25 mouse cellular contexts compared by ENCODE assay signal in the genomic region with DNA sequence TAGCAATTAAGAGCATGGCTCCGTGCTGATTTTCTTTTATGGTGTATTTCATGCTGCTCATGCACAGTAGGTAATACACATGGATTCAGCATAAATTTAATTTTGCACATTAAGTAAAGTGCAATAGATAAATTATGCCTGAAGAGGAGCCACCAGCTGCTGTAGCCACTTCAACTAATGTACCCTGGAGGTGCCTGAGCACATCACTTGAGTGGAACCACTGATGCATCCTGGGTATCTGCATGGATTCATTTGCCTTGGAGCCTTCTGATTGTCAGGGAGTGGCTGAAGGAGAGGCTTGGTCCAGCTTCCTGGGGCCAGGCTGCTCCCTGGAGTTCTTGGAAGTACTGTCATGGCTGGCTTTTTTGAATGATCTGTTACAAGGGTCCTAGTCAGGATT.
DNase-seq lines count a peak whose midpoint lies in the region; ATAC-seq and TF ChIP-seq lines count a peak whose summit lies in the region.
"Had no signal": no experiment of that assay in that cellular context is flagged by ENCODE, and none has a peak within 500 bp of the region (broad histone marks: within the 10 kb centered on the region; RNA-seq: fewer than 3 reads in every experiment).

No protein-coding gene starts in this region.

- no peaks in the 10 kb centered on the region for H3K27me3 ChIP-seq in limb, embryonic 11.5 days (ENCODE audit: control insufficient read depth, insufficient read depth, low read length)
- H3K27me3 ChIP-seq in limb, embryonic 10.5 days (ENCODE audit: low read depth, poor library complexity, severe bottlenecking) = no peaks in the 10 kb centered on the region
- H3K27me3 ChIP-seq in neural tube, embryonic 13.5 days = no peaks in the 10 kb centered on the region
- no peaks in the 10 kb centered on the region for H3K27me3 ChIP-seq in kidney, embryonic 15.5 days
- H3K27me3 ChIP-seq: embryonic facial prominence, embryonic 12.5 days; embryonic facial prominence, embryonic 15.5 days; heart, embryonic 12.5 days; heart, embryonic 15.5 days; hindbrain, embryonic 13.5 days had no signal

- no peak overlapping the region for H3K4me2 ChIP-seq in limb, embryonic 11.5 days (ENCODE audit: low read depth, severe bottlenecking)
- H3K4me2 ChIP-seq in neural tube, embryonic 13.5 days = no peak overlapping the region
- no peak overlapping the region for H3K4me2 ChIP-seq in kidney, embryonic 15.5 days
- H3K4me2 ChIP-seq: embryonic facial prominence, embryonic 12.5 days; embryonic facial prominence, embryonic 15.5 days; heart, embryonic 12.5 days; heart, embryonic 15.5 days; hindbrain, embryonic 13.5 days had no signal

- DNase-seq in limb, embryonic 11.5 days (ENCODE audit: low spot score) = peak; percentile 16
- no peak for DNase-seq in limb, embryonic 10.5 days (ENCODE audit: low spot score)
- DNase-seq in neural tube, embryonic 10.5 days (ENCODE audit: extremely low spot score, low spot score) = no peak
- DNase-seq in brain, embryonic 14.5 days (ENCODE audit: low read depth) = peak; percentile 30
- DNase-seq: adrenal gland, postnatal 10 days; adrenal gland, postnatal 36 days; cerebellum, adult 11 months; cerebellum, adult 2 months; cerebellum, adult 9-11 months; cerebellum, postnatal 25 days; gastrocnemius, postnatal 25 days; heart, adult 18-20 months; heart, postnatal 10 days; heart, postnatal 36 days had no signal

- no peak overlapping the region for H3K27ac ChIP-seq in limb, embryonic 11.5 days (replicated peaks; ENCODE audit: low read depth, low read length)
- no peak overlapping the region for H3K27ac ChIP-seq in limb, embryonic 10.5 days
- H3K27ac ChIP-seq in neural tube, embryonic 13.5 days (replicated peaks) = no peak overlapping the region
- H3K27ac ChIP-seq in kidney, embryonic 15.5 days = no peak overlapping the region
- H3K27ac ChIP-seq: embryonic facial prominence, embryonic 12.5 days; embryonic facial prominence, embryonic 15.5 days; heart, embryonic 15.5 days; hindbrain, embryonic 10.5 days; hindbrain, embryonic 13.5 days had no signal

- WGBS in limb, embryonic 11.5 days = 87% methylated on average over 1 of the region's 1 CpGs
- 89% methylated on average over 1 of the region's 1 CpGs for WGBS in limb, embryonic 10.5 days
- WGBS in neural tube, embryonic 13.5 days = 52% methylated on average over 1 of the region's 1 CpGs
- 95% methylated on average over 1 of the region's 1 CpGs for WGBS in kidney, embryonic 15.5 days

- TF ChIP-seq POLR2A in brain, embryonic 14.5 days (IDR thresholded peaks at IDR 0.05; ENCODE audit: borderline replicate concordance, extremely low read depth, insufficient read depth, insufficient read length, poor library complexity, severe bottlenecking) = no peak

- TF ChIP-seq CTCF in brain, embryonic 14.5 days (IDR thresholded peaks at IDR 0.05; ENCODE audit: borderline replicate concordance, extremely low read depth, insufficient read depth, insufficient read length) = no peak

- H3K9ac ChIP-seq in limb, embryonic 11.5 days (ENCODE audit: low read length) = no peak overlapping the region
- H3K9ac ChIP-seq in neural tube, embryonic 13.5 days = no peak overlapping the region
- H3K9ac ChIP-seq in kidney, embryonic 15.5 days = no peak overlapping the region
- H3K9ac ChIP-seq: embryonic facial prominence, embryonic 12.5 days; embryonic facial prominence, embryonic 15.5 days; heart, embryonic 12.5 days; heart, embryonic 15.5 days; hindbrain, embryonic 13.5 days had no signal

- no peaks in the 10 kb centered on the region for H3K9me3 ChIP-seq in limb, embryonic 11.5 days (ENCODE audit: control insufficient read depth, low read length)
- H3K9me3 ChIP-seq in limb, embryonic 10.5 days (replicated peaks) = no peaks in the 10 kb centered on the region
- peaks cover 3% of the 10 kb centered on the region; the same call in 1 of the 2 replicates for H3K9me3 ChIP-seq in neural tube, embryonic 13.5 days
- H3K9me3 ChIP-seq in kidney, embryonic 15.5 days (replicated peaks) = no peaks in the 10 kb centered on the region
- H3K9me3 ChIP-seq: embryonic facial prominence, embryonic 12.5 days; embryonic facial prominence, embryonic 15.5 days; heart, embryonic 12.5 days; heart, embryonic 15.5 days; hindbrain, embryonic 10.5 days; hindbrain, embryonic 13.5 days had no signal

- no peak for ATAC-seq in limb, embryonic 11.5 days (ENCODE audit: insufficient number of reproducible peaks, low FRiP score, low TSS enrichment, low read depth)
- ATAC-seq in neural tube, embryonic 13.5 days (ENCODE audit: low read depth) = peak; percentile 56
- no peak for ATAC-seq in kidney, embryonic 15.5 days (replicated peaks; ENCODE audit: low FRiP score)
- ATAC-seq: activated CD4-positive, CD25-positive, alpha-beta regulatory T cell, adult 4 months; CD4-positive, CD25-positive, alpha-beta regulatory T cell, adult 4 months; hindbrain, embryonic 16.5 days had no signal

- H3K4me3 ChIP-seq in limb, embryonic 11.5 days (ENCODE audit: low read depth, low read length) = no peak overlapping the region
- no peak overlapping the region for H3K4me3 ChIP-seq in limb, embryonic 10.5 days
- H3K4me3 ChIP-seq in neural tube, embryonic 13.5 days = no peak overlapping the region
- no peak overlapping the region for H3K4me3 ChIP-seq in kidney, embryonic 15.5 days (replicated peaks)
- H3K4me3 ChIP-seq: embryonic facial prominence, embryonic 12.5 days; embryonic facial prominence, embryonic 15.5 days; heart, embryonic 12.5 days; heart, embryonic 15.5 days; hindbrain, embryonic 10.5 days; hindbrain, embryonic 13.5 days had no signal

- no peaks in the 10 kb centered on the region for H3K4me1 ChIP-seq in limb, embryonic 11.5 days (ENCODE audit: control insufficient read depth, insufficient read depth, low read length)
- H3K4me1 ChIP-seq in limb, embryonic 10.5 days = peaks cover 7% of the 10 kb centered on the region
- H3K4me1 ChIP-seq in neural tube, embryonic 13.5 days (replicated peaks) = peaks cover 8% of the 10 kb centered on the region; the same call in 1 of the 2 replicates
- no peaks in the 10 kb centered on the region for H3K4me1 ChIP-seq in kidney, embryonic 15.5 days
- H3K4me1 ChIP-seq: embryonic facial prominence, embryonic 12.5 days; embryonic facial prominence, embryonic 15.5 days; hindbrain, embryonic 13.5 days had no signal

- no peaks in the 10 kb centered on the region for H3K36me3 ChIP-seq in limb, embryonic 11.5 days (ENCODE audit: control insufficient read depth, insufficient read depth, low read length)
- no peaks in the 10 kb centered on the region for H3K36me3 ChIP-seq in limb, embryonic 10.5 days
- no peaks in the 10 kb centered on the region for H3K36me3 ChIP-seq in neural tube, embryonic 13.5 days
- H3K36me3 ChIP-seq in kidney, embryonic 15.5 days = no peaks in the 10 kb centered on the region
- H3K36me3 ChIP-seq: embryonic facial prominence, embryonic 12.5 days; embryonic facial prominence, embryonic 15.5 days; heart, embryonic 12.5 days; heart, embryonic 15.5 days; hindbrain, embryonic 10.5 days; hindbrain, embryonic 13.5 days had no signal

Comparison
In these comparisons a context has a peak if more than half of its experiments do, and no peak if none do; other contexts are left out.
1. DNase-seq: peak in limb, embryonic 11.5 days (single experiment) and brain, embryonic 14.5 days (single experiment); none in limb, embryonic 10.5 days (single experiment) and neural tube, embryonic 10.5 days (single experiment).